Mouse (Mus musculus) midbrain, embryonic 14.5 days (tissue): ENCODE measurements around the gene Errfi1. TPM values are rescaled to one million over a fixed set of nuclear protein-coding genes. Genes with fewer than 3 reads are reported as not detected.
A peak's percentile ranks its signal among the peaks of the same experiment; 100 is the strongest.

Source experiments
- ATAC-seq: fragments of 200-750 bp; cut with Nextera tagmentation; 2 replicates; pipeline ENCODE4 v1.8.0; 2017; ENCODE audit warnings: moderate number of reproducible peaks, moderate library complexity; ENCODE audit not compliant: low FRiP score, low TSS enrichment
- DNase-seq: peaks from one replicate; pipeline ENCODE4 v3.0.0-alpha.2; 2015
- H3K27ac ChIP-seq: fragments of 300-500 bp; sonication (generic); replicated peaks from 2 replicates; pipeline ENCODE4 v1.5.1; 2014; ENCODE audit warnings: mild to moderate bottlenecking, low read depth, low read length, moderate library complexity
- H3K27me3 ChIP-seq: fragments of 300-500 bp; sonication (generic); 2 replicates; pipeline ENCODE4 v1.6.1; 2014; ENCODE audit warnings: low read length, control low read depth, mixed read lengths; ENCODE audit not compliant: control insufficient read depth, insufficient read depth
- H3K36me3 ChIP-seq: fragments of 300-500 bp; sonication (generic); 2 replicates; pipeline ENCODE4 v1.6.1; 2014; ENCODE audit warnings: low read length, control low read depth; ENCODE audit not compliant: control insufficient read depth, insufficient read depth
- H3K4me1 ChIP-seq: fragments of 300-500 bp; sonication (generic); 2 replicates; pipeline ENCODE4 v1.6.1; 2014; ENCODE audit warnings: mild to moderate bottlenecking, antibody characterized with exemption, low read length, control low read depth; ENCODE audit not compliant: control insufficient read depth, insufficient read depth
- H3K4me2 ChIP-seq: fragments of 300-500 bp; sonication (generic); 2 replicates; pipeline ENCODE4 v1.6.1; 2014; ENCODE audit warnings: mild to moderate bottlenecking, low read length, moderate library complexity
- H3K4me3 ChIP-seq: fragments of 300-500 bp; sonication (generic); replicated peaks from 2 replicates; pipeline ENCODE4 v1.5.1; 2014; ENCODE audit warnings: low read depth, low read length
- H3K9ac ChIP-seq: fragments of 300-500 bp; sonication (generic); replicated peaks from 2 replicates; pipeline ENCODE4 v1.6.1; 2014; ENCODE audit warnings: mild to moderate bottlenecking, low read length, moderate library complexity
- H3K9me3 ChIP-seq: fragments of 300-500 bp; sonication (generic); 2 replicates; pipeline ENCODE4 v1.6.1; 2016; ENCODE audit warnings: low read length, control low read depth, mixed read lengths; ENCODE audit not compliant: control insufficient read depth
- WGBS: fragments of 180-500 bp; shearing (Covaris S2); extraction: QIAGEN DNeasy Blood & Tissue Kit; methylation state at CpG from one replicate; pipeline ENCODE4 v1.1.7; 2014; 5-methylcytosine and 5-hydroxymethylcytosine counted together
- polyA plus RNA-seq: library from polyadenylated mRNA; unstranded; fragments of >200 nt; fragmentation: Nextera tagmentation; extraction: Ambion mirVana; gene quantifications from 2 replicates; pipeline ENCODE4 v1.2.1, GENCODE M21; 2014

The Errfi1 gene
- polyA plus RNA-seq, 1 experiment from 2014 or later, result 25.3 TPM

DNA sequence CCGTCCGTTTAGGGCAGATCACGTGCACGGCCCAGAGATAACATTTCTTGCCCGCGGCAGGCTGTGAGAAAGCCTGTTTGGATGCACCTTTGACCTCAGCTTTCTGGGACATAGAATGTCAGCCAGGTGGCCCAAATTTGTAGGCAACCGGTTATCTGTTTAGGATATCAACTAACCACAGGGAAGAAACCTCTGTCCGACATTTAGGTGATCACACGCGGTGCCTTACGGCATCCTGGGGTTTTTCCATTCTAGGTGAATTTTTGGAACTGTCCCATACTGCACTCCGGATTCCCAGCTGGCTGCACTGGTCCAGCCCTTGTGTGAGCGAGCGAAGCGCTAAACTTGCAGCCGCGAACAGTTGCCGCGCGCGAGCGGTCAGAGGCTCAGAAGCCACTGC lies 25.9 kb downstream of the Errfi1 start:
- no peak for DNase-seq
- no peak for ATAC-seq
- H3K27me3 ChIP-seq, result no peaks in the 10 kb centered on the region
- H3K9me3 ChIP-seq, result peaks cover 27% of the 10 kb centered on the region
- H3K9ac ChIP-seq, result no peak overlapping the region
- no peaks in the 10 kb centered on the region for H3K4me1 ChIP-seq
- WGBS, result 96% methylated on average over 22 of the region's 22 CpGs
- no peak overlapping the region for H3K4me2 ChIP-seq
- H3K4me3 ChIP-seq, result no peak overlapping the region
- no peak overlapping the region for H3K27ac ChIP-seq
- no peaks in the 10 kb centered on the region for H3K36me3 ChIP-seq

DNA sequence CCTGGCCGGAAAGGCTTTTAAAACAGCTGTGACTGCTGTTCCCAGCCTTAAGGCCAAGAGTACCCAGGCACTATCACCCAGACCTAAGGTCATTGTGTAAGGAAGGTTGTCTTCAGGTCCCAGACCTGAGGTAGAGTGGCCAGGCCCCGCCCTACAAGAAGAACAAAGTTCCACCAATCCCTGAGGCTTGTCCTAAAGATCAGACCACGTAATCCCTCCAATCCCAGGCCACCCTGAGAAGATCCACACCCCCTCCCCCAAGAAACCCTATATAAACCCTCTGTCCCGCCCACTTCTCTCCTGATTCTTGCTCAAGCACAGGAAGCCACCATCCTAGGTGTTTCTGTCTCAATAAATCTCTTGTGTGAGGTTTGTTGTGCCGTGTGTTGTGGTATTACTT lies 26.6 kb downstream of the Errfi1 start:
- H3K4me1 ChIP-seq, result no peaks in the 10 kb centered on the region
- peaks cover 27% of the 10 kb centered on the region for H3K9me3 ChIP-seq
- H3K4me2 ChIP-seq, result no peak overlapping the region
- H3K4me3 ChIP-seq, result no peak overlapping the region
- DNase-seq (no peak), ATAC-seq (no peak)
- WGBS, result 85% methylated on average over 5 of the region's 5 CpGs
- H3K27me3 ChIP-seq, result no peaks in the 10 kb centered on the region
- H3K27ac ChIP-seq, result no peak overlapping the region
- no peak overlapping the region for H3K9ac ChIP-seq
- no peaks in the 10 kb centered on the region for H3K36me3 ChIP-seq

DNA sequence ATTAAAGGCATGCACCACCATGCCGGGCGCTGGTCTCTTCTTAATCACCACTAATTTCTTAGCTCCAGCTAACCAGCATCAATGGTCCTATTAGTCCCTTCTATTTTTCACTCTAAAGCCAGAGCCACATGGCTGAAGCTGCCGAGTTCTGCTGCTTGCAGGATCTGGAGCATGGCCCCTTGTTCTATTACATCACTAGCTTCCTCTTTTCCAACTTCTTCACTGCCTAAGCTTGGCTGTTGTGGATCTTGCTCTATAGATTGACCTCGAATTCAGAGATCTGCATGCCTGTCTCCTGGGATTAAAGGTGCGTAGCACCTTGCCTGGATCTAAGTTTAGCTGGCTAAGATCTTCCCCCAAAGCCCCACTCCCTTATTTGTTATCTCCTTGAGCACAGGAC lies 28.9 kb downstream of the Errfi1 start:
- no peak overlapping the region for H3K27ac ChIP-seq
- H3K27me3 ChIP-seq, result no peaks in the 10 kb centered on the region
- no peaks in the 10 kb centered on the region for H3K4me1 ChIP-seq
- DNase-seq (no peak), ATAC-seq (no peak)
- no peak overlapping the region for H3K4me3 ChIP-seq
- H3K36me3 ChIP-seq, result no peaks in the 10 kb centered on the region
- 91% methylated on average over 5 of the region's 5 CpGs for WGBS
- peaks cover 27% of the 10 kb centered on the region for H3K9me3 ChIP-seq
- no peak overlapping the region for H3K9ac ChIP-seq
- H3K4me2 ChIP-seq, result no peak overlapping the region

DNA sequence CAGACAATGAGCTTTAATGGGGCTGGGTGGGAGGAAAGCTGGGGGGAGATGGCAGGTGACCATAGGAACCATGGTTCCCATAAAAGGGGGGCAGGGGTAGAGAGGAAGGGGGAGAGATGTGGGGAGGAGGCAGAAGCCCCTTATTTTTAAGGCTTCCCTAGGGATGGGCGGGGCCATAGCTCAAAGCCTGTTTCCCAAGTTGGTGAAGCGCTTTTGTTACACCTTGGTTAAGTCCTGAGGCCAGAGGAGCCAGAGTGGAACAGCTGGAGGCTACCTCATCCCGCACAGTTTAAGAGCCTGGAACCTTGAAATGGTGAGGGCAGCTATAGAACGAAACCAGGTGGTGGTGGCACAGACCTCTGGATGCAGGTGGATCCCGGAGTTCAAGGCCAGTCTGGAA lies 34.2 kb downstream of the Errfi1 start:
- DNase-seq, result no peak
- ATAC-seq, result no peak
- Histone ChIP-seq H3K27me3 (no peaks in the 10 kb centered on the region), H3K9me3 (no peaks in the 10 kb centered on the region), H3K4me2 (no peak overlapping the region), H3K27ac (no peak overlapping the region), H3K9ac (no peak overlapping the region), H3K4me1 (no peaks in the 10 kb centered on the region), H3K4me3 (no peak overlapping the region), H3K36me3 (no peaks in the 10 kb centered on the region)
- WGBS, result 81% methylated on average over 5 of the region's 5 CpGs

DNA sequence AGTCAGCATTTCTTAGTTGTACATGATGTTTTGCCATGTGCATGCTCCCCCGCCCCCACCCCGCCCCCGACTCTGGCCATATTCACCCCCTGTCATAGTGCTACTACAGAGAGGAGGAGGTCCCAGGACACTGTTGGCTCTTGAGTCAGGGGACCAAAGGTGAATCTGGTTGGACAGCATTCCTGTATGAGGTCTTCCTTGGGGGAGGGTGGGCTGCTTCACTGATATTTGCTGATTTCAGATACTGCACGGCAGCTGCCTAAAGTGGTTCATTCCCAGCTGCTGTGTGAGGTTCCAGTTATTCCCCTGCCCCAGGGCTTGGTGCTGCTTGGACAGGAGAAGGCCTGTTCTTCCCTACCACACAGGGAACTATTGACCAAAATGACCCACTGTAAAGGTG lies 34.8 kb downstream of the Errfi1 start:
- Histone ChIP-seq H3K4me1 (no peaks in the 10 kb centered on the region), H3K9me3 (no peaks in the 10 kb centered on the region), H3K27ac (no peak overlapping the region), H3K4me2 (no peak overlapping the region), H3K27me3 (no peaks in the 10 kb centered on the region), H3K36me3 (no peaks in the 10 kb centered on the region), H3K9ac (no peak overlapping the region), H3K4me3 (no peak overlapping the region)
- ATAC-seq (no peak), DNase-seq (no peak)
- 88% methylated on average over 4 of the region's 4 CpGs for WGBS

DNA sequence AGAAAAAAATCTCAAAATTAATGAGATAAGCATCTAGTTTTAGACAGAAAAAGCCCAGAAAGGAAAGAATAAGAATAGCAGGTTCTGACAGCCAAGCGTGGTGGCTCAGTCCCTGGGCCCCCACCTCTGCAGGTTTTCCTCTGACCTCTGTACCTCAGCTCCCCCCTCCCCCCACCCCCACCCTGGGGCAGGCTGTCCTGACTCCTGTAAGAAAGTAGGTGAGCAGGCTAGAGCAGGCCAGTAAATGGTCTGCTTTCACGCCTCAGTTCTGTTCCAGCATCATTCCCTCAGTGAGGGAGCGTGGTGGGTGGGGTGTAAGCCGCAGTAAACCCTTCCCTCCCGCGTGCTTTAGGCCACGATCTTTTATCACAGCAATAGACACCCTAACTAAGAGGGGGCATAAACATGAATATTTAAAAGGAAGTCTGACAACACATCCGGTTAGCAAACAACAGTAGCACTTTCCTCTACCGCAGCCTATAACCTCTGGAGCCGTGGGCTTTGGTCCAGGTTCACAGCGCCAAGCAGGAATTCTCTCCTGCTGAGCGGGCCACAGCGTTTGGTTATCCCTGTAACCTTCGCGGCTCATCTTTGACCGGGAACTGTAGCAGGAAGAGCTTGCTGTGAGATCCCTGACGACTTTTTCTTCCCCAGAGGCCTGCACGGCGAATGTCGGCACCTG lies 35.7 kb downstream of the Errfi1 start:
- no peak overlapping the region for H3K9ac ChIP-seq
- no peaks in the 10 kb centered on the region for H3K9me3 ChIP-seq
- no peak overlapping the region for H3K4me3 ChIP-seq
- 47% methylated on average over 20 of the region's 20 CpGs for WGBS
- DNase-seq, result no peak
- no peak for ATAC-seq
- no peak overlapping the region for H3K4me2 ChIP-seq
- no peaks in the 10 kb centered on the region for H3K4me1 ChIP-seq
- no peaks in the 10 kb centered on the region for H3K36me3 ChIP-seq
- H3K27me3 ChIP-seq, result no peaks in the 10 kb centered on the region
- no peak overlapping the region for H3K27ac ChIP-seq

DNA sequence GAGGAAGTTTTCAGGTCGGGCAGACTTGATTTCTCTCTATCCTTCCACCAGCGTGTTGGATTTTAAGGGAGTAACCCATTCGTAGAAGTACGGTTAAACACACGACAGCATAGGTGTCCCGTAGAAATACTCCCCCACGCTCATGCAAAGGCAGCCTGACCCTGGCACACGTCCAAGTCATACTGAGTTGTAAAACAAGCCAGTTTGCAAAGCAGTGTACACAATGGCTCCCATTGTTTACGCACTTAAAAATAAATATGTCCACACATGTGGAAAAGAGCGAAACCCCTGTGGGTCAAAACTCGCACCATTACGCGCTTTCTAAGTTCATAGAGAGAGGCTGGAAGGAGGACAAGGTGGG lies 36.2 kb downstream of the Errfi1 start:
- Histone ChIP-seq H3K9ac (no peak overlapping the region), H3K36me3 (no peaks in the 10 kb centered on the region), H3K27me3 (no peaks in the 10 kb centered on the region), H3K4me2 (no peak overlapping the region), H3K4me1 (no peaks in the 10 kb centered on the region), H3K9me3 (no peaks in the 10 kb centered on the region), H3K27ac (no peak overlapping the region), H3K4me3 (no peak overlapping the region)
- 72% methylated on average over 13 of the region's 13 CpGs for WGBS
- DNase-seq, result peak; percentile 41
- no peak for ATAC-seq

DNA sequence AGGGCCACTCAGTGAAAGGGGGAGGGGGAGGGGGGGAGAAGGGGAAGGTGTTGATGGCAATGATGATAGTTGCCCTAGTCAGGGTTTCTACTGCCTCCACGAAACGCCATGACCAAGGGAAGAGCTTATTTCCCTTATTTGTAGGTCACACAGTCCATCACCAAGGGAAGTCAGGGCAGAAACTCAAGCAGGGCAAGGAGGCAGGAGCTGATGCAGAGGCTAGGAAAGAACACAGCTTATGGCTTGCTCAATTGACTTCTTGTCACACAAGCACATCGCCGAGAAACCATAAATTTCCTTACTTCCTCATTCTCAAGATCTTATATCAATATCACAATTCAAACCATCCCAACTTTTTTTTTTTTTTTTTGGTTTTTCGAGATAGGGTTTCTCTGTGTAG lies 37.6 kb downstream of the Errfi1 start:
- H3K36me3 ChIP-seq, result peaks cover 8% of the 10 kb centered on the region
- H3K27ac ChIP-seq, result no peak overlapping the region
- no peaks in the 10 kb centered on the region for H3K4me1 ChIP-seq
- H3K4me2 ChIP-seq, result no peak overlapping the region
- 88% methylated on average over 5 of the region's 5 CpGs for WGBS
- no peaks in the 10 kb centered on the region for H3K27me3 ChIP-seq
- H3K9ac ChIP-seq, result no peak overlapping the region
- H3K4me3 ChIP-seq, result no peak overlapping the region
- DNase-seq (no peak), ATAC-seq (no peak)
- no peaks in the 10 kb centered on the region for H3K9me3 ChIP-seq

DNA sequence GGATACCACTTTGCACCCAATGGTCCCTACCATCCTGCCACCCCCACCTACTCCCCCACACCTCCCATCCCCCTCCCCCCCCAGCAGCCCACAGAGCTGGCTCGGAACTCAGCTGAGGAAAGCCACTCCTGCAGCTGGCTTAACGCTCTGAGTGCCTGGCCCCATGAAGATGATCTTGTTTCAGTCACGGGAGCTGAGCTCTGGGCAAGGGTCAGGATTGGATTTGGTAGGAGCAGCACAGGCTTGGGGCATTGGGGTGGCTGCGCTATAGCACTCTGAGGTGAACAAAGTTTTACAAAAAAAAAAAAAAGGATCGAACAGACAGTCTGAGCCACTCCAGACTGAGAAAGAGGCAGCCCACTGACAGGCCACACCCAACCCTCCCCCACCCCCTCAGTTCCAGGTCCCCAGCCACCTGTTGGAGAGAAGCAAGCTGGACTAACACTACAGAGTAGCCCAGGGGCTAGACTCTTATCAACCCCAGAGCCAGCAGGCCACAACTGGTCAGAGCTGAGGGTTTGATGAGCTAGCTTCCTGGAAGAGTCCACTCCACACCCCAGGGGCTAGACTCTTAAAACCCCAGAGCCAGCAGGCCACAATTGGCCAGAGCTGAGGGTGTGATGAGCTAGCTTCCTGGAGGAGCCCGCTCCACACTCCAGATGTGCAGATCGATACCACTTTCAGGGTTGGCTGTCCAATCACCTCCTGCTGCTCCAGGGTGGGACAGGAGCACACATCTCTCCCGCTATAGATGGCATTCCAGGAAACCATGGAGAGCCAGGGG lies 41.2 kb downstream of the Errfi1 start:
- no peak for ATAC-seq
- DNase-seq, result no peak

More for the DNA sequence above, 41.2 kb downstream of the Errfi1 start:
- no peaks in the 10 kb centered on the region for H3K4me1 ChIP-seq
- H3K4me3 ChIP-seq, result no peak overlapping the region
- no peak overlapping the region for H3K27ac ChIP-seq
- peaks cover 41% of the 10 kb centered on the region for H3K36me3 ChIP-seq
- H3K9ac ChIP-seq, result no peak overlapping the region
- no peaks in the 10 kb centered on the region for H3K27me3 ChIP-seq
- 77% methylated on average over 8 of the region's 8 CpGs for WGBS
- H3K4me2 ChIP-seq, result no peak overlapping the region
- H3K9me3 ChIP-seq, result no peaks in the 10 kb centered on the region
